Mouse (Mus musculus): ENCODE results near the gene Hectd4. TPM values are rescaled to one million over a fixed set of nuclear protein-coding genes. Genes with fewer than 3 reads are reported as not detected.

Hectd4 gene
- polyA plus RNA-seq, 1 experiment from 2014 or later = 2.7 TPM

GRCm38 (mm10) chr5:121251813-121252212, 31.8 kb downstream of the Hectd4 start:
- Histone ChIP-seq H3K27ac (ENCODE audit: low read length) (no peak overlapping the region), H3K9ac (ENCODE audit: low read length) (no peak overlapping the region), H3K27me3 (ENCODE audit: control insufficient read depth, insufficient read depth, low read depth, low read length) (no peaks in the 10 kb centered on the region), H3K4me3 (ENCODE audit: low read length) (no peak overlapping the region), H3K9me3 (ENCODE audit: control insufficient read depth, low read length) (no peaks in the 10 kb centered on the region), H3K36me3 (ENCODE audit: control insufficient read depth, insufficient read depth, low read length) (peaks cover 5% of the 10 kb centered on the region; the same call in 1 of the 2 replicates), H3K4me2 (ENCODE audit: low read depth, low read length) (no peak overlapping the region), H3K4me1 (replicated peaks; ENCODE audit: control insufficient read depth, insufficient read depth, low read length) (no peaks in the 10 kb centered on the region)
- WGBS = 63% methylated on average over 8 of the region's 8 CpGs
- ATAC-seq (ENCODE audit: low read depth) = no peak

- no peaks in the 10 kb centered on the region for H3K27me3 ChIP-seq (ENCODE audit: control insufficient read depth, insufficient read depth, low read depth, low read length)
- no peak overlapping the region for H3K9ac ChIP-seq (ENCODE audit: low read length)
- peaks cover 5% of the 10 kb centered on the region; the same call in 1 of the 2 replicates for H3K36me3 ChIP-seq (ENCODE audit: control insufficient read depth, insufficient read depth, low read length)
- H3K27ac ChIP-seq (ENCODE audit: low read length) = no peak overlapping the region
- no peak overlapping the region for H3K4me3 ChIP-seq (ENCODE audit: low read length)
- no peaks in the 10 kb centered on the region for H3K9me3 ChIP-seq (ENCODE audit: control insufficient read depth, low read length)
- no peak for ATAC-seq (ENCODE audit: low read depth)
- H3K4me2 ChIP-seq (ENCODE audit: low read depth, low read length) = no peak overlapping the region
- 86% methylated on average over 18 of the region's 18 CpGs for WGBS
- H3K4me1 ChIP-seq (replicated peaks; ENCODE audit: control insufficient read depth, insufficient read depth, low read length) = no peaks in the 10 kb centered on the region
Observed at GRCm38 (mm10) chr5:121253816-121254497, 33.9 kb downstream of the Hectd4 start.

GRCm38 (mm10) chr5:121254977-121255376, 35.0 kb downstream of the Hectd4 start:
- H3K4me3 ChIP-seq (ENCODE audit: low read length) = no peak overlapping the region
- H3K27ac ChIP-seq (ENCODE audit: low read length) = no peak overlapping the region
- H3K27me3 ChIP-seq (ENCODE audit: control insufficient read depth, insufficient read depth, low read depth, low read length) = no peaks in the 10 kb centered on the region
- H3K9ac ChIP-seq (ENCODE audit: low read length) = no peak overlapping the region
- WGBS = 85% methylated on average over 7 of the region's 7 CpGs
- ATAC-seq (ENCODE audit: low read depth) = no peak
- H3K9me3 ChIP-seq (ENCODE audit: control insufficient read depth, low read length) = no peaks in the 10 kb centered on the region
- H3K4me2 ChIP-seq (ENCODE audit: low read depth, low read length) = no peak overlapping the region
- peaks cover 5% of the 10 kb centered on the region; the same call in 1 of the 2 replicates for H3K36me3 ChIP-seq (ENCODE audit: control insufficient read depth, insufficient read depth, low read length)
- no peaks in the 10 kb centered on the region for H3K4me1 ChIP-seq (replicated peaks; ENCODE audit: control insufficient read depth, insufficient read depth, low read length)

GRCm38 (mm10) chr5:121261806-121262205, 41.8 kb downstream of the Hectd4 start:
- no peaks in the 10 kb centered on the region for H3K27me3 ChIP-seq (ENCODE audit: control insufficient read depth, insufficient read depth, low read depth, low read length)
- WGBS = 93% methylated on average over 3 of the region's 3 CpGs
- ATAC-seq (ENCODE audit: low read depth) = no peak

GRCm38 (mm10) chr5:121262415-121262814, 42.4 kb downstream of the Hectd4 start:
- Histone ChIP-seq H3K9ac (ENCODE audit: low read length) (no peak overlapping the region), H3K4me2 (ENCODE audit: low read depth, low read length) (no peak overlapping the region), H3K27ac (ENCODE audit: low read length) (no peak overlapping the region), H3K27me3 (ENCODE audit: control insufficient read depth, insufficient read depth, low read depth, low read length) (no peaks in the 10 kb centered on the region), H3K36me3 (ENCODE audit: control insufficient read depth, insufficient read depth, low read length) (0 out of 2 replicates have a peak, but pooled peaks cover 2% of the 10 kb centered on the region), H3K4me1 (replicated peaks; ENCODE audit: control insufficient read depth, insufficient read depth, low read length) (no peaks in the 10 kb centered on the region), H3K4me3 (ENCODE audit: low read length) (no peak overlapping the region), H3K9me3 (ENCODE audit: control insufficient read depth, low read length) (no peaks in the 10 kb centered on the region)
- ATAC-seq (ENCODE audit: low read depth) = no peak
- 91% methylated on average over 8 of the region's 8 CpGs for WGBS

More at GRCm38 (mm10) chr5:121261806-121262205, 41.8 kb downstream of the Hectd4 start:
- Histone ChIP-seq H3K9ac (ENCODE audit: low read length) (no peak overlapping the region), H3K27ac (ENCODE audit: low read length) (no peak overlapping the region), H3K4me3 (ENCODE audit: low read length) (no peak overlapping the region), H3K4me2 (ENCODE audit: low read depth, low read length) (no peak overlapping the region), H3K4me1 (replicated peaks; ENCODE audit: control insufficient read depth, insufficient read depth, low read length) (no peaks in the 10 kb centered on the region), H3K36me3 (ENCODE audit: control insufficient read depth, insufficient read depth, low read length) (0 out of 2 replicates have a peak, but pooled peaks cover 2% of the 10 kb centered on the region), H3K9me3 (ENCODE audit: control insufficient read depth, low read length) (no peaks in the 10 kb centered on the region)

GRCm38 (mm10) chr5:121264593-121264992, 44.6 kb downstream of the Hectd4 start:
- WGBS = 85% methylated on average over 2 of the region's 2 CpGs

GRCm38 (mm10) chr5:121266741-121267382, 46.8 kb downstream of the Hectd4 start:
- ATAC-seq (ENCODE audit: low read depth) = no peak
- Histone ChIP-seq H3K4me1 (replicated peaks; ENCODE audit: control insufficient read depth, insufficient read depth, low read length) (no peaks in the 10 kb centered on the region), H3K9me3 (ENCODE audit: control insufficient read depth, low read length) (no peaks in the 10 kb centered on the region), H3K27ac (ENCODE audit: low read length) (no peak overlapping the region), H3K4me3 (ENCODE audit: low read length) (no peak overlapping the region), H3K9ac (ENCODE audit: low read length) (no peak overlapping the region), H3K36me3 (ENCODE audit: control insufficient read depth, insufficient read depth, low read length) (0 out of 2 replicates have a peak, but pooled peaks cover 2% of the 10 kb centered on the region), H3K4me2 (ENCODE audit: low read depth, low read length) (no peak overlapping the region), H3K27me3 (ENCODE audit: control insufficient read depth, insufficient read depth, low read depth, low read length) (no peaks in the 10 kb centered on the region)
- WGBS = 85% methylated on average over 7 of the region's 7 CpGs

More at GRCm38 (mm10) chr5:121264593-121264992, 44.6 kb downstream of the Hectd4 start:
- Histone ChIP-seq H3K9me3 (ENCODE audit: control insufficient read depth, low read length) (no peaks in the 10 kb centered on the region), H3K9ac (ENCODE audit: low read length) (no peak overlapping the region), H3K36me3 (ENCODE audit: control insufficient read depth, insufficient read depth, low read length) (0 out of 2 replicates have a peak, but pooled peaks cover 2% of the 10 kb centered on the region), H3K4me3 (ENCODE audit: low read length) (no peak overlapping the region), H3K4me1 (replicated peaks; ENCODE audit: control insufficient read depth, insufficient read depth, low read length) (no peaks in the 10 kb centered on the region), H3K27ac (ENCODE audit: low read length) (no peak overlapping the region), H3K27me3 (ENCODE audit: control insufficient read depth, insufficient read depth, low read depth, low read length) (no peaks in the 10 kb centered on the region), H3K4me2 (ENCODE audit: low read depth, low read length) (no peak overlapping the region)
- ATAC-seq (ENCODE audit: low read depth) = no peak

- Histone ChIP-seq H3K36me3 (ENCODE audit: control insufficient read depth, insufficient read depth, low read length) (peaks cover 8% of the 10 kb centered on the region), H3K27me3 (ENCODE audit: control insufficient read depth, insufficient read depth, low read depth, low read length) (no peaks in the 10 kb centered on the region), H3K9me3 (ENCODE audit: control insufficient read depth, low read length) (no peaks in the 10 kb centered on the region), H3K9ac (ENCODE audit: low read length) (no peak overlapping the region), H3K27ac (ENCODE audit: low read length) (no peak overlapping the region), H3K4me3 (ENCODE audit: low read length) (no peak overlapping the region), H3K4me1 (replicated peaks; ENCODE audit: control insufficient read depth, insufficient read depth, low read length) (no peaks in the 10 kb centered on the region), H3K4me2 (ENCODE audit: low read depth, low read length) (no peak overlapping the region)
- 90% methylated on average over 7 of the region's 7 CpGs for WGBS
- ATAC-seq (ENCODE audit: low read depth) = no peak
Observed at GRCm38 (mm10) chr5:121271046-121271445, 51.0 kb downstream of the Hectd4 start.

- 70% methylated on average over 1 of the region's 1 CpGs for WGBS
Observed at GRCm38 (mm10) chr5:121276808-121277207, 56.8 kb downstream of the Hectd4 start.

More at GRCm38 (mm10) chr5:121276808-121277207, 56.8 kb downstream of the Hectd4 start:
- no peaks in the 10 kb centered on the region for H3K9me3 ChIP-seq (ENCODE audit: control insufficient read depth, low read length)
- H3K4me3 ChIP-seq (ENCODE audit: low read length) = no peak overlapping the region
- H3K4me2 ChIP-seq (ENCODE audit: low read depth, low read length) = no peak overlapping the region
- H3K4me1 ChIP-seq (replicated peaks; ENCODE audit: control insufficient read depth, insufficient read depth, low read length) = no peaks in the 10 kb centered on the region
- H3K36me3 ChIP-seq (ENCODE audit: control insufficient read depth, insufficient read depth, low read length) = peaks cover 25% of the 10 kb centered on the region
- H3K27ac ChIP-seq (ENCODE audit: low read length) = no peak overlapping the region
- H3K27me3 ChIP-seq (ENCODE audit: control insufficient read depth, insufficient read depth, low read depth, low read length) = no peaks in the 10 kb centered on the region
- no peak overlapping the region for H3K9ac ChIP-seq (ENCODE audit: low read length)
- ATAC-seq (ENCODE audit: low read depth) = no peak

Measured in lung, embryonic 16.5 days (tissue).